Mouse (Mus musculus) ZHBTc4 (cell line): ENCODE measurements at regions not wholly inside any gene's neighbourhood (a gene's known extent, or its start where the extent isn't known, plus 50 kb on each side); places are given as distances from the start of the nearest gene placed in this dataset.

Source experiments
- DNase-seq: peaks from one replicate; pipeline ENCODE4 v3.0.0-alpha.2; 2011; ENCODE audit warnings: low read depth, low spot score

GRCm38 (mm10) chr1:57269679-57270354, 107.6 kb upstream of the 1700066M21Rik start:
- DNase-seq = peak; percentile 81

GRCm38 (mm10) chr1:57272593-57272992, 104.8 kb upstream of the 1700066M21Rik start:
- DNase-seq = no peak

DNA sequence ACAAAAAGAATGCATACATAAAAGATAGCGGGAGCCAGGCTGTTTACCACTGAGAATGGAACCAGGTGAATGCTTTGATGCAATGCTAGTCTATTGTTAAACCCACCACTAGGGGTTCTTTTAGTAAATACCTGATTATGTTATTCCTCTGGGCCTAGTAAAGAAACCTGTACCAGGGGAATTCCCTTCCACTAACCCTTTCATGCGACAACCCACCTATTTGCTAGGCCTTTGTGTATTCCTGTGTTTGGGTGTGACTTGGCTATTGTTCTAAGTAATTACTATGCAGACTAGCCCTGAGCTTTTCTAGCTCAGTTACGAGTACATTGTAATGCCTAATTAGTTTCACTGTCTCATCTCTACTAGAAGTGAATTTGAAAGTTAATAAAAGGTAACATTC, 95.9 kb upstream of the 1700066M21Rik start:
- peak; percentile 83 for DNase-seq

DNA sequence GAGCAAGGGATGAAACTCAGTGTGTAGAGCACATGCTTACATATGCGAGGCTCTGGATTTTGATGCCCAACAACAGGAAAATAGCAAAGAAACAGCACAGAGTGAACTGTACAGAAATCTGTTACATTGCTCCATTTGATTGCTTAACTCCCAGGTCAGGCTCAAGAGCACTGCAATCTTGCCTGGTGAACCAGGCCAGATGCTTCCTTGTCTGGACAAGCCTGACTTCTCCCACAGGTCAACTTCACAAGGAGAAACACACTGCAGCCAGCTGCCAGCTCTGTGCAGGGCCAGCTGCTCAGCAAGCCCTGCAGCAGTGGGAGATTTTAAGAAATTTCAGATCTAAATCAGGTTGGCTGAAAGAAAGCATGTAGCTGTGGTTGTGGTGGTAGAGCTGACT, 81.2 kb upstream of the 1700066M21Rik start:
- no peak for DNase-seq

DNA sequence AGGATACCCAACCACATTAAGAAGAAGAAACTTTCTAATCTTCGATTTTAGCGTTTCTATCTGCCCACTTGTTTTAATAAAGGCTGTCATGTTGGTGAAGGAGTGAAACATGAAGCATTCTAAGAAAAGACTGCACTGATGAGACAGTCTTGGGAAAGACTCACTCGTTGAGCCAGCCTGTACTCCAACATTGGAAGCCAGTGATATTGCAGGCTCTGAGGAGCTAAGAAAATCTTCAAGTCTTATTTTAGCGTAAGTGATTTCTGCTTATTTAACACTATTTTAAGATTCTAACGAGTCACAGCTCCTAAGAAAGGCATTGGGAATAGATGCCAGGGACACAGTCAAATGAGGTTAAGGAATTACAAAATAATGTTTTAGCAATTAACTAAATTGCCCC, 78.9 kb upstream of the 1700066M21Rik start:
- DNase-seq = no peak

- DNase-seq = no peak
These were observed 76.0 kb upstream of the 1700066M21Rik start for GRCm38 (mm10) chr1:57301260-57301979.

DNA sequence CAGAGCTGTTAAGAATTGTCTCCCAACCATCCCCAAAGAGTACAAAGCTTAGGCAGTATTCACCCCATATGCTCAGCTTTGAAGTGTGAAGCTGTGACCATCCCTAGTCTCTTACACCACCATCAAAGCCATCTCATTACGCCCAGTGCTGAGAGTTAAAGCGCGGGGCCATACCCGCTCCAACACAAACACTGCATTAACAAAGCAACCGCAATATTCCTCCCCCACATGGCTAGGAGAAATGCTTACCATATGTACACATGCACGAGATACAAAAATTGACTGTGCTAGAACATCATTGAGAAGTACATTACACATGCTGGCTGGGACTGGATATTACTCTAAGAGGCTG, 75.5 kb upstream of the 1700066M21Rik start:
- no peak for DNase-seq

GRCm38 (mm10) chr1:57304757-57305156, 72.7 kb upstream of the 1700066M21Rik start:
- DNase-seq = no peak

GRCm38 (mm10) chr1:57322535-57322934, 54.9 kb upstream of the 1700066M21Rik start:
- DNase-seq = no peak

- no peak for DNase-seq
These were observed 54.3 kb upstream of the 1700066M21Rik start for GRCm38 (mm10) chr1:57323118-57323517.

GRCm38 (mm10) chr1:57325585-57326165, 51.7 kb upstream of the 1700066M21Rik start:
- no peak for DNase-seq
